21 mouse cellular contexts compared by ENCODE assay signal in genomic region chr4:120391591-120391990, GRCm38 (mm10). TPM values are rescaled to one million over a fixed set of nuclear protein-coding genes. Genes with fewer than 3 reads are reported as not detected.
DNase-seq lines count a peak whose midpoint lies in the region; ATAC-seq and TF ChIP-seq lines count a peak whose summit lies in the region.
"Had no signal": no experiment of that assay in that cellular context is flagged by ENCODE, and none has a peak within 500 bp of the region (broad histone marks: within the 10 kb centered on the region; RNA-seq: fewer than 3 reads in every experiment).

No protein-coding gene starts in this region.

- no peak for TF ChIP-seq POLR2A in lung, adult 2 months (IDR thresholded peaks at IDR 0.05; ENCODE audit: borderline replicate concordance, extremely low read depth, low read depth, low read length)

- H3K27me3 ChIP-seq in heart, embryonic 13.5 days (replicated peaks) = no peaks in the 10 kb centered on the region
- H3K27me3 ChIP-seq in intestine, embryonic 14.5 days (replicated peaks; ENCODE audit: control insufficient read depth, insufficient read depth, low read length) = no peaks in the 10 kb centered on the region
- no peaks in the 10 kb centered on the region for H3K27me3 ChIP-seq in intestine, embryonic 16.5 days (replicated peaks; ENCODE audit: control insufficient read depth, insufficient read depth, low read length)
- H3K27me3 ChIP-seq: embryonic facial prominence, embryonic 12.5 days; hindbrain, embryonic 13.5 days; liver, embryonic 15.5 days had no signal

- H3K27ac ChIP-seq in heart, embryonic 13.5 days (replicated peaks) = peak overlapping the region; percentile 97
- no peak overlapping the region for H3K27ac ChIP-seq in intestine, embryonic 14.5 days (ENCODE audit: low read depth)
- no peak overlapping the region for H3K27ac ChIP-seq in intestine, embryonic 16.5 days (ENCODE audit: low read length)
- H3K27ac ChIP-seq: embryonic facial prominence, embryonic 12.5 days; hindbrain, embryonic 13.5 days; kidney, embryonic 15.5 days; liver, embryonic 15.5 days had no signal

- WGBS in heart, embryonic 13.5 days = 56% methylated on average over 6 of the region's 6 CpGs
- WGBS in intestine, embryonic 14.5 days = 61% methylated on average over 6 of the region's 6 CpGs
- WGBS in intestine, embryonic 16.5 days = 69% methylated on average over 6 of the region's 6 CpGs
- WGBS in lung, adult 2 months = 66% methylated on average over 6 of the region's 6 CpGs

- H3K4me3 ChIP-seq in heart, embryonic 13.5 days = no peak overlapping the region
- no peak overlapping the region for H3K4me3 ChIP-seq in intestine, embryonic 14.5 days (ENCODE audit: low read depth, low read length)
- no peak overlapping the region for H3K4me3 ChIP-seq in intestine, embryonic 16.5 days (ENCODE audit: low read length)
- no peak overlapping the region for H3K4me3 ChIP-seq in lung, adult 2 months (replicated peaks; ENCODE audit: extremely low read depth, low read depth, low read length)
- H3K4me3 ChIP-seq: embryonic facial prominence, embryonic 12.5 days; hindbrain, embryonic 13.5 days; kidney, embryonic 15.5 days; limb, embryonic 12.5 days; liver, embryonic 15.5 days had no signal

- no peak overlapping the region for H3K9ac ChIP-seq in heart, embryonic 13.5 days
- H3K9ac ChIP-seq in intestine, embryonic 14.5 days (ENCODE audit: low read length) = no peak overlapping the region
- H3K9ac ChIP-seq in intestine, embryonic 16.5 days (ENCODE audit: low read depth, low read length) = no peak overlapping the region
- H3K9ac ChIP-seq: embryonic facial prominence, embryonic 12.5 days; hindbrain, embryonic 13.5 days; kidney, embryonic 15.5 days; limb, embryonic 12.5 days; liver, embryonic 15.5 days had no signal

- H3K4me2 ChIP-seq in heart, embryonic 13.5 days = no peak overlapping the region
- H3K4me2 ChIP-seq in intestine, embryonic 14.5 days (ENCODE audit: low read length) = no peak overlapping the region
- no peak overlapping the region for H3K4me2 ChIP-seq in intestine, embryonic 16.5 days (ENCODE audit: low read depth, low read length)
- H3K4me2 ChIP-seq: embryonic facial prominence, embryonic 12.5 days; hindbrain, embryonic 13.5 days; kidney, embryonic 15.5 days; limb, embryonic 12.5 days; liver, embryonic 15.5 days had no signal

- peaks cover 71% of the 10 kb centered on the region for H3K4me1 ChIP-seq in heart, embryonic 13.5 days
- H3K4me1 ChIP-seq in intestine, embryonic 14.5 days (replicated peaks; ENCODE audit: control insufficient read depth, insufficient read depth, low read length) = 0 out of 2 replicates have a peak, but pooled peaks cover 6% of the 10 kb centered on the region
- peaks cover 3% of the 10 kb centered on the region for H3K4me1 ChIP-seq in intestine, embryonic 16.5 days (ENCODE audit: control insufficient read depth, insufficient read depth, low read length)
- H3K4me1 ChIP-seq in lung, adult 2 months (ENCODE audit: control insufficient read depth, insufficient read depth, low read length) = peaks cover 3% of the 10 kb centered on the region; the same call in 1 of the 2 replicates
- H3K4me1 ChIP-seq: embryonic facial prominence, embryonic 12.5 days; hindbrain, embryonic 13.5 days; kidney, embryonic 15.5 days had no signal

- H3K36me3 ChIP-seq in heart, embryonic 13.5 days = no peaks in the 10 kb centered on the region
- no peaks in the 10 kb centered on the region for H3K36me3 ChIP-seq in intestine, embryonic 14.5 days (ENCODE audit: control insufficient read depth, insufficient read depth, low read length)
- no peaks in the 10 kb centered on the region for H3K36me3 ChIP-seq in intestine, embryonic 16.5 days (ENCODE audit: control insufficient read depth, insufficient read depth, low read length)
- H3K36me3 ChIP-seq: embryonic facial prominence, embryonic 12.5 days; hindbrain, embryonic 13.5 days; kidney, embryonic 15.5 days; limb, embryonic 12.5 days; liver, embryonic 15.5 days had no signal

- no peaks in the 10 kb centered on the region for H3K9me3 ChIP-seq in heart, embryonic 13.5 days
- no peaks in the 10 kb centered on the region for H3K9me3 ChIP-seq in intestine, embryonic 14.5 days (ENCODE audit: control insufficient read depth, low read length)
- no peaks in the 10 kb centered on the region for H3K9me3 ChIP-seq in intestine, embryonic 16.5 days (ENCODE audit: control insufficient read depth, low read length)
- H3K9me3 ChIP-seq: embryonic facial prominence, embryonic 12.5 days; hindbrain, embryonic 13.5 days; kidney, embryonic 15.5 days; limb, embryonic 12.5 days; liver, embryonic 15.5 days had no signal

- TF ChIP-seq CTCF in lung, adult 2 months (IDR thresholded peaks at IDR 0.05; ENCODE audit: insufficient read depth, low read length) = no peak

- no peak for DNase-seq in heart, postnatal 36 days
- DNase-seq in intestine, embryonic 14.5 days (ENCODE audit: low spot score) = peak; percentile 38
- DNase-seq in lung, postnatal 36 days = peak; percentile 49
- DNase-seq in lung, adult 2 months = no peak
- DNase-seq: adrenal gland, postnatal 25 days; B cell, adult 2 months; cerebellum, adult 11-12 months; cerebellum, adult 9-11 months; embryo, embryonic 11 days; gastrocnemius, postnatal 14 days; kidney, adult 11 months; kidney, postnatal 25 days; midbrain, embryonic 14.5 days had no signal

- intact Hi-C loops in heart, postnatal 36 days (cut with DNase I) = loop anchor here (5.0 kb wide), 1 partner anchor 76 kb away; no protein-coding TSS in a partner anchor

- no peak for ATAC-seq in heart, embryonic 13.5 days (ENCODE audit: extremely low read depth, insufficient number of reproducible peaks, low FRiP score, low TSS enrichment)
- no peak for ATAC-seq in intestine, embryonic 14.5 days (replicated peaks; ENCODE audit: low FRiP score, low TSS enrichment, low read depth)
- ATAC-seq in intestine, embryonic 16.5 days = no peak
- ATAC-seq: forebrain, embryonic 14.5 days had no signal

RNA-seq across cellular contexts. Expression of gene Scmh1, which starts 13.5 kb away (rescaled TPM):
- polyA plus RNA-seq in heart, embryonic 13.5 days (2015; fragmentation: Nextera tagmentation; extraction: Ambion mirVana) = 67.8 and 70.0 TPM in 2 replicates
- total RNA-seq in heart, postnatal 36 days (2021) = 10 to 100 TPM; 56.4 to 59.8 TPM
- 36.6 and 43.3 TPM in 2 replicates for polyA plus RNA-seq in intestine, embryonic 14.5 days (2014; fragmentation: Nextera tagmentation; extraction: Ambion mirVana)
- polyA plus RNA-seq in intestine, embryonic 16.5 days (2015; fragmentation: Nextera tagmentation; extraction: Ambion mirVana) = 22.6 and 24.0 TPM in 2 replicates
- 29.5 and 36.9 TPM in 2 replicates for polyA plus RNA-seq in lung, adult 2 months (2012; rRNA removed)

Comparison
In these comparisons a context has a peak if more than half of its experiments do, and no peak if none do; other contexts are left out.
1. DNase-seq: peak in intestine, embryonic 14.5 days (single experiment) and lung, postnatal 36 days (single experiment); none in heart, postnatal 36 days (0 of 2) and lung, adult 2 months (single experiment).